9 mouse cellular contexts compared by ENCODE assay signal in genomic region chr19:42317648-42318425, GRCm38 (mm10).
A peak's percentile ranks its signal among the peaks of the same experiment; 100 is the strongest.
DNase-seq lines count a peak whose midpoint lies in the region; ATAC-seq and TF ChIP-seq lines count a peak whose summit lies in the region.
"Had no signal": no experiment of that assay in that cellular context is flagged by ENCODE, and none has a peak within 500 bp of the region (broad histone marks: within the 10 kb centered on the region; RNA-seq: fewer than 3 reads in every experiment).

No protein-coding gene starts in this region.

- ATAC-seq in intestine, embryonic 15.5 days = no peak

- peaks cover 3% of the 10 kb centered on the region; the same call in 1 of the 2 replicates for H3K4me1 ChIP-seq in intestine, embryonic 15.5 days (replicated peaks)

- 45% methylated on average over 18 of the region's 18 CpGs for WGBS in intestine, embryonic 15.5 days

- H3K9ac ChIP-seq in intestine, embryonic 15.5 days = no peak overlapping the region

- intact Hi-C loops in left cerebral cortex, adult 2 months (cut with DNase I) = loop anchor here (2.0 to 10.0 kb wide), 7 partner anchors 113 to 1077 kb away; partner anchors contain the start of genes Crtac1, Hps1 and R3hcc1l

- no peak overlapping the region for H3K4me2 ChIP-seq in intestine, embryonic 15.5 days (replicated peaks)

- no peaks in the 10 kb centered on the region; the same call in 1 of the 2 replicates for H3K27me3 ChIP-seq in intestine, embryonic 15.5 days (replicated peaks)

- no peak for TF ChIP-seq CTCF in left cerebral cortex, adult 2 months (IDR thresholded peaks at IDR 0.05)

- H3K9me3 ChIP-seq in intestine, embryonic 15.5 days = no peaks in the 10 kb centered on the region

- no peak overlapping the region for H3K4me3 ChIP-seq in left cerebral cortex, adult 2 months
- no peak overlapping the region for H3K4me3 ChIP-seq in intestine, embryonic 15.5 days (replicated peaks)

- H3K36me3 ChIP-seq in intestine, embryonic 15.5 days = no peaks in the 10 kb centered on the region

- H3K27ac ChIP-seq in left cerebral cortex, adult 2 months = peak overlapping the region; percentile 55
- no peak overlapping the region for H3K27ac ChIP-seq in intestine, embryonic 15.5 days
- H3K27ac ChIP-seq: kidney, postnatal 0 days had no signal

- peak; percentile 71 for DNase-seq in layer of hippocampus, adult 11-12 months (ENCODE audit: low spot score)
- DNase-seq in layer of hippocampus, adult 9-10 months (ENCODE audit: low spot score) = no peak
- DNase-seq in frontal cortex, postnatal 10 days (ENCODE audit: low spot score in 2 of 2) = peak; percentile 26 to 37
- peak; percentile 26 to 30 for DNase-seq in left cerebral cortex, adult 2 months (ENCODE audit: extremely low spot score in 1 of 2, low spot score in 2 of 2)
- peak; percentile 57 to 73 for DNase-seq in right cerebral cortex, postnatal 10 days (ENCODE audit: low spot score in 2 of 2)
- DNase-seq in embryo, embryonic 9.5 days (ENCODE audit: extremely low spot score) = no peak
- no peak for DNase-seq in thymus, postnatal 10 days (ENCODE audit: low spot score in 2 of 2)

Comparison
In these comparisons a context has a peak if more than half of its experiments do, and no peak if none do; other contexts are left out.
1. DNase-seq: peak in layer of hippocampus, adult 11-12 months (single experiment), frontal cortex, postnatal 10 days (2 of 2), left cerebral cortex, adult 2 months (2 of 2) and right cerebral cortex, postnatal 10 days (2 of 2); none in layer of hippocampus, adult 9-10 months (single experiment), embryo, embryonic 9.5 days (single experiment) and thymus, postnatal 10 days (0 of 2).